Mouse (Mus musculus): ENCODE measurements around the gene Mgat5b. TPM values are rescaled to one million over a fixed set of nuclear protein-coding genes. Genes with fewer than 3 reads are reported as not detected.
A peak's percentile ranks its signal among the peaks of the same experiment; 100 is the strongest.

Gene Mgat5b
- polyA plus RNA-seq, 1 experiment from 2014 or later: 6.6 TPM

DNA sequence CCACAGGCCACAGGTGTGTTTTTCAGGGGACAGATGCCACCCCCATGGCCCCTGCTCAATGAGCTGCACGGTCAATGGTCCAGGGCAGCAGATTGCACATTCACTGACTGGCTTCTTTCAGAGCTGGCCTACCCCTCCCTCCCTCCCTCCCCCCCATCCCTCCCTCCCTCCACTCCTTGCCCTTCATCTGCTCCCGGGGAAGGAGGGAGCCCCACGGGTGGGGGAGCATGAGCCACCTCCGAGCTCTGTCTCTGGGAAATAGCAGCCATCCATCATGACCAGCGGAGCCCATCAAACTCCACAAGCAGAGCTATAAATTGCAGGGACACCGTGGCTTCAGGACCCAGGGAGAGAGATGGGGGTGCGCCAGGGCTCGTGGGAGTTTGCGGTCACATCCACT, 16.7 kb downstream of the Mgat5b start:
- 40% methylated on average over 8 of the region's 9 CpGs for WGBS
- H3K4me2 ChIP-seq (replicated peaks; ENCODE audit: low read depth, low read length): no peak overlapping the region
- ATAC-seq (ENCODE audit: low FRiP score) (peak; percentile 67), DNase-seq (ENCODE audit: low spot score) (peak; percentile 31)
- H3K4me1 ChIP-seq (replicated peaks; ENCODE audit: control insufficient read depth, insufficient read depth, low read length): peaks cover 11% of the 10 kb centered on the region
- H3K9me3 ChIP-seq (ENCODE audit: control insufficient read depth, low read length): no peaks in the 10 kb centered on the region
- no peaks in the 10 kb centered on the region for H3K27me3 ChIP-seq (ENCODE audit: control insufficient read depth, insufficient read depth, low read length)
- H3K9ac ChIP-seq (ENCODE audit: low read depth, low read length): no peak overlapping the region
- H3K27ac ChIP-seq (ENCODE audit: low read depth, low read length): peak overlapping the region; percentile 70
- H3K36me3 ChIP-seq (ENCODE audit: control insufficient read depth, insufficient read depth, low read length): no peaks in the 10 kb centered on the region
- no peak overlapping the region for H3K4me3 ChIP-seq (ENCODE audit: low read depth, low read length)

DNA sequence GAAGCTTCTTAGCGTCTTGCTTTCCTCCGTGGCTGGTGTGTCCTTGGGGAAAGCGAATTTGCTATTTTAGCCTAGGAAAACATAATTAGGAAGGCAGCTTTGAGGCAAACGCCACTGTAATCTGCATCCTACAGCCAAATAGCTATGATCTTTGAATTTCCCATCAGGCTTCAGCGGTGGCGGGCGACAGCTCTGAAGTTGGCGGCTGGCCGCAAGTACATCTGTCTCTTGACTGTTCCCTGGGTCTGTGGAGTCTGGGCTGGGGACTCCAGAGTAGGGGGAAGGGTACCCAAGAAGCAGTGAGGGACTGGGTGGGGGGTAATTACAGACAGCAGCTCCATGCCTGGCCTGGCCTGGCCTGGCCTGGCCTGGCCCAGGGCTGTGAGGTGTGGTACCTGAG, 17.3 kb downstream of the Mgat5b start:
- ATAC-seq (ENCODE audit: low FRiP score) (no peak), DNase-seq (ENCODE audit: low spot score) (no peak)
- 73% methylated on average over 9 of the region's 9 CpGs for WGBS
- no peaks in the 10 kb centered on the region for H3K9me3 ChIP-seq (ENCODE audit: control insufficient read depth, low read length)
- H3K27ac ChIP-seq (ENCODE audit: low read depth, low read length): peak overlapping the region; percentile 70
- no peak overlapping the region for H3K4me3 ChIP-seq (ENCODE audit: low read depth, low read length)
- H3K27me3 ChIP-seq (ENCODE audit: control insufficient read depth, insufficient read depth, low read length): no peaks in the 10 kb centered on the region
- no peak overlapping the region for H3K4me2 ChIP-seq (replicated peaks; ENCODE audit: low read depth, low read length)
- no peak overlapping the region for H3K9ac ChIP-seq (ENCODE audit: low read depth, low read length)
- no peaks in the 10 kb centered on the region for H3K36me3 ChIP-seq (ENCODE audit: control insufficient read depth, insufficient read depth, low read length)
- peaks cover 11% of the 10 kb centered on the region for H3K4me1 ChIP-seq (replicated peaks; ENCODE audit: control insufficient read depth, insufficient read depth, low read length)

DNA sequence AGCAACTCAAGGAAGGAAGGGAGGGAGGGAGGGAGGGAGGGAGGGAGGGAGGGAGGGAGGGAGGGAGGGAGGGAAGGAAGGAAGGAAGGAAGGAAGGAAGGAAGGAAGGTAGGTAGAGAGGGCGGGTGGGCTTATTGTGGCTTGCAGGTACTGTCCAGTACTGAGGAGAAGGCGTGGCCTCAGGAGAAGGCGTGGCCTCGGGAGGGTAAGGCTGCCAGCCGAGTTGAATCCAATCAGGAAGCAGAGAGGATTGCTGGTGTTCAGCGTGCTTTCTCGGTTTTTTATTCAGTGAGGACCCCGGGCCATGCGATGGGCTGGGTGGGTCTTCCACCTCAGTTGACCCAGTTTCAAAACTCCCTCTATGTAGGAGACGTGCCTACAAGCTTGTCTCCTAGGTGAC, 18.5 kb downstream of the Mgat5b start:
- Histone ChIP-seq H3K9ac (ENCODE audit: low read depth, low read length) (no peak overlapping the region), H3K9me3 (ENCODE audit: control insufficient read depth, low read length) (no peaks in the 10 kb centered on the region), H3K36me3 (ENCODE audit: control insufficient read depth, insufficient read depth, low read length) (no peaks in the 10 kb centered on the region), H3K27ac (ENCODE audit: low read depth, low read length) (no peak overlapping the region), H3K27me3 (ENCODE audit: control insufficient read depth, insufficient read depth, low read length) (no peaks in the 10 kb centered on the region), H3K4me1 (replicated peaks; ENCODE audit: control insufficient read depth, insufficient read depth, low read length) (peaks cover 11% of the 10 kb centered on the region), H3K4me3 (ENCODE audit: low read depth, low read length) (no peak overlapping the region), H3K4me2 (replicated peaks; ENCODE audit: low read depth, low read length) (no peak overlapping the region)
- WGBS: 40% methylated on average over 10 of the region's 10 CpGs
- no peak for DNase-seq (ENCODE audit: low spot score)
- ATAC-seq (ENCODE audit: low FRiP score): no peak

DNA sequence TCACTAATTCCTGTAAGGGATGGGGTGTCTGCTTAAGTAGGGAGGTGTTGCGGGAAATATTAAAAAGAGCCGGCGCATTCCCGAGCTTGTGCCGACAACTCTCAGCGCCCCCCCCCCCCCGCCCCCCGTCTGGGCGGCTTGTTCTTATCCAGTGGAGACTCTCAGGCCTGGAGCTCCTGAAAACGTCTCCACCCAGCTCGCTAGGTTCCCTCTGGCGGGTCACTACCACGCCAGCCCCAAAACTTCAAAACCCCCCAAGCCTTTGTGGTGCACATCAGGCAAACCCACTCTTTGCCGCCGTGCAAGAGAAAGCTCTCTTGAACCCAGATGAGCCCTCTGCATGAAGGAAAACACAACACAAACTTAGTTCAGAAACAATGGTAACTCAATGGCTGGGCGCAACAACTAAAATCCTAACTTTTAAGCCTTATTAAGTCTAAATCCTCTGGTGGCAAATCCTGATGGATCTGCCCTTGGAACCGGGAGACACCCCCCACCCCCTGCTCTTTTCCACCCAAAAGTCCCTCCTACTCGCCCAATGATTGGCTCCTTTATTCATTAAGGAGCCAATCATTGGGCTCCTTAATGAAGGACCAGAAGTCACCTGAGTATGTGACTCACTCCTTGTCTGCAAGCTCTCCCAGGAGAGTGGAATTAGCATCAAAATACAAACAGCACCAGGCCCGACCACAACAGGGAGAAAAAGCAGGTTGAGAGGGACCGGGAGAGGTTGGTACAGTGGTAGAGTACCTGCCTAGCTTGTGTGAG, 21.6 kb downstream of the Mgat5b start:
- H3K4me1 ChIP-seq (replicated peaks; ENCODE audit: control insufficient read depth, insufficient read depth, low read length): peaks cover 11% of the 10 kb centered on the region
- H3K9me3 ChIP-seq (ENCODE audit: control insufficient read depth, low read length): no peaks in the 10 kb centered on the region
- 0 out of 2 replicates have a peak, but pooled peaks cover 2% of the 10 kb centered on the region for H3K36me3 ChIP-seq (ENCODE audit: control insufficient read depth, insufficient read depth, low read length)
- WGBS: 6% methylated on average over 20 of the region's 20 CpGs
- no peaks in the 10 kb centered on the region for H3K27me3 ChIP-seq (ENCODE audit: control insufficient read depth, insufficient read depth, low read length)
- peak overlapping the region; percentile 8; the same call in 1 of the 2 replicates for H3K4me2 ChIP-seq (replicated peaks; ENCODE audit: low read depth, low read length)
- no peak for ATAC-seq (ENCODE audit: low FRiP score)
- no peak overlapping the region for H3K27ac ChIP-seq (ENCODE audit: low read depth, low read length)
- peak; percentile 18 for DNase-seq (ENCODE audit: low spot score)
- H3K9ac ChIP-seq (ENCODE audit: low read depth, low read length): 0 out of 2 replicates have a peak overlapping the region, but pooled peaks have one; percentile 12
- no peak overlapping the region for H3K4me3 ChIP-seq (ENCODE audit: low read depth, low read length)

DNA sequence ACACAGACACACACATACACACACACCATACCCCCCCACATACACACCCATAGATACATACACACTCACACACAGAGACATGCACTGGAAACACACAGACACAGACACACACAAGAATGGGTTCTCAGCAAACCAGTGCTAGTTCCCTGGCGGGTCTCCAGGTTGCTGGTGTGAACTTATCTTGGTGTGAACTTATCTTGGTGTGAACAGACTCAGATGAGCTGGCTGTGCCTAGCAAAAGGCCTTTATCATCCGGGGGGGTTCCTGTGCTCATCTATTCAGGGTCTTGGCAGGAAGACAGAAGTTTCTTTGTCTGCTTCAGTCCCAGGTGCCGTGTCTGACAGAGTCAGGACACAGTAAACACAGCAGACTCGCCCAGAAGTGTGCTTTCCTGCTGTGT, 25.7 kb downstream of the Mgat5b start:
- no peak overlapping the region for H3K27ac ChIP-seq (ENCODE audit: low read depth, low read length)
- 62% methylated on average over 4 of the region's 4 CpGs for WGBS
- H3K27me3 ChIP-seq (ENCODE audit: control insufficient read depth, insufficient read depth, low read length): no peaks in the 10 kb centered on the region
- no peak overlapping the region for H3K9ac ChIP-seq (ENCODE audit: low read depth, low read length)
- no peaks in the 10 kb centered on the region for H3K9me3 ChIP-seq (ENCODE audit: control insufficient read depth, low read length)
- H3K4me2 ChIP-seq (replicated peaks; ENCODE audit: low read depth, low read length): no peak overlapping the region
- no peak for DNase-seq (ENCODE audit: low spot score)
- peaks cover under 1% of the 10 kb centered on the region; the same call in 1 of the 2 replicates for H3K4me1 ChIP-seq (replicated peaks; ENCODE audit: control insufficient read depth, insufficient read depth, low read length)
- H3K36me3 ChIP-seq (ENCODE audit: control insufficient read depth, insufficient read depth, low read length): 0 out of 2 replicates have a peak, but pooled peaks cover 2% of the 10 kb centered on the region
- H3K4me3 ChIP-seq (ENCODE audit: low read depth, low read length): no peak overlapping the region
- ATAC-seq (ENCODE audit: low FRiP score): no peak

DNA sequence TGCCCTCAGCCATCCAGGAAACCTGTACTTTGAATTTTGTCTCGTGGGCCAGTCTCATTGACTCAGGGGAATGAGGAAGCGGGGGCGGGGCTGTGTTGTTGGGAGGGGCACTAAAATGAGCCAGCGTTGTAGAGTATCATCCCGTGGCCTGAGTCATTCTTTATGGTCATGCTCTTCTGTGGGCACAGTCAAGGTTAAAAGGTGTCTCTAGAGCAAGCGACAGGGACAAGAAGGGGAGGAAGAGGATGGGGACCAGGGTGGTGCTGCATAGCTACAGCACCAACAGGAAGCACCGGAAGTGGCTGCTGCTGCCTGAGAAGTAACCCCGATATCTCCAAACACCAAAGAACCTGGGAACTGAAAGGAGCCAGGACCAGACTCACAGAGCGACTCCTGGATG, 31.2 kb downstream of the Mgat5b start:
- no peaks in the 10 kb centered on the region for H3K9me3 ChIP-seq (ENCODE audit: control insufficient read depth, low read length)
- WGBS: 77% methylated on average over 9 of the region's 9 CpGs
- 0 out of 2 replicates have a peak, but pooled peaks cover 4% of the 10 kb centered on the region for H3K36me3 ChIP-seq (ENCODE audit: control insufficient read depth, insufficient read depth, low read length)
- no peak overlapping the region for H3K4me3 ChIP-seq (ENCODE audit: low read depth, low read length)
- ATAC-seq (ENCODE audit: low FRiP score) (no peak), DNase-seq (ENCODE audit: low spot score) (no peak)
- H3K4me2 ChIP-seq (replicated peaks; ENCODE audit: low read depth, low read length): no peak overlapping the region
- no peaks in the 10 kb centered on the region for H3K27me3 ChIP-seq (ENCODE audit: control insufficient read depth, insufficient read depth, low read length)
- H3K4me1 ChIP-seq (replicated peaks; ENCODE audit: control insufficient read depth, insufficient read depth, low read length): no peaks in the 10 kb centered on the region
- H3K9ac ChIP-seq (ENCODE audit: low read depth, low read length): no peak overlapping the region
- no peak overlapping the region for H3K27ac ChIP-seq (ENCODE audit: low read depth, low read length)

DNA sequence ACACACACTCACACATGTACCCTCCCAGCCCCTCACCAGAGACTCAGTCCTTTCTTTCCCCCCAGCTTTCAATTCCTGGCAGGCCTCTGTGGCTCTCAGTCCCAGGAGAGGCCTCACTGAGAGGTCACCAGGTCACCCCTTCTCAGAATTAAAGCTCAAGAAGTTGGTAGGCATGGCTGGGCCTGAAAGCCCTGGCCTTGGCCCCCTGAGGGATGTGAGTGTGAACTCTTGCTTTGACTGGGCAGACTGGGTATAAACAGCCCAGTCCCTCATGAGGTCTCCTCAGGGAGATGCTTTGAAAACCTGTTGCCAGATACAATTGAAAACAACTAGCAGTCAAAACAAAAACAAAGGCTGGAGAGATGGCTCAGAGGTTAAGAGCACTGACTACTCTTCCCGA, 32.8 kb downstream of the Mgat5b start:
- Histone ChIP-seq H3K9me3 (ENCODE audit: control insufficient read depth, low read length) (no peaks in the 10 kb centered on the region), H3K4me1 (replicated peaks; ENCODE audit: control insufficient read depth, insufficient read depth, low read length) (no peaks in the 10 kb centered on the region), H3K9ac (ENCODE audit: low read depth, low read length) (no peak overlapping the region), H3K36me3 (ENCODE audit: control insufficient read depth, insufficient read depth, low read length) (0 out of 2 replicates have a peak, but pooled peaks cover 5% of the 10 kb centered on the region), H3K27ac (ENCODE audit: low read depth, low read length) (no peak overlapping the region), H3K4me2 (replicated peaks; ENCODE audit: low read depth, low read length) (no peak overlapping the region), H3K4me3 (ENCODE audit: low read depth, low read length) (no peak overlapping the region), H3K27me3 (ENCODE audit: control insufficient read depth, insufficient read depth, low read length) (no peaks in the 10 kb centered on the region)
- DNase-seq (ENCODE audit: low spot score) (no peak), ATAC-seq (ENCODE audit: low FRiP score) (no peak)
- WGBS: 17% methylated on average over 1 of the region's 1 CpGs

DNA sequence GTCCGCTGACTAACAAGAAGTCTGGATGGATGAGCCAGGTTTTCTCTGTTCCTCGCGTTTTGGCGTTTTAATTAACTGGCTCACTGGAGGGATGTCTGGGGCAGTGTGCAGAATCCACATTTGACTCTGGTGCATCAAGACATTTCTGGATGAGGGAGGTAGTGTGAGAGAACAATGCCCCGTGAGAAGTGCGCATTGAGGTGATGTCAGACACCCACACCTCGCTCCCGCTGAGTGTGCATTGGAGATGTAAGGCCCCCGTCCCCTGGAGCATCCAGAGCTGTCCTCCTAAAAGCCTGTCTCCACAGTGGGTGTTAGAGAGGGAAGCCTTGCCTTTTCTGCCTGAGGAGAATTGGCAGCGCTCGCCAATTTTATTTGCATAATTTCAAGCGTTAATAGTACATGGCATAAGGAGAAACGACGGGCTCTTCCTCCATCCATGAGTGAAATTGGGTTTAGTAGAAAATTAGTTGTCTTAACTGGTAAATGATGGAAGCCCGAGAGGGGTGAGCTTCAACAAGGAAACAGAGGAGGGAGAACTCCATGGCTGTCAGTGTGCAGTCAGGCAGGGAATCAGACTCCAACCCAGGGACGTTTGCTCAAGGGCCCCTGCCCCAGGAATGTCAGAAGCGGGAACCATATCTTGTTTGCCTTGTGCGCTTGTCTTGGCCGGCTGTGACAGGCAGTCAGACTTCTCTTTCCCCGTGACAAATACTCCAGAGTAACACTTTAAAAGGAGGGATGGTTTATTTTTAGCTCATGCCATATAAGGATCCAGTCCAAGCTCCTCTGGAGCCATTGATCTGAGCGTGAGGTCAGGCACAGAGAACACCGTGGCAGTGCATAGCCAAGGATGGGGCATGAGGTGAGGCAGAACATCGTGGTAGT, 35.8 kb downstream of the Mgat5b start:
- Histone ChIP-seq H3K9ac (ENCODE audit: low read depth, low read length) (no peak overlapping the region), H3K36me3 (ENCODE audit: control insufficient read depth, insufficient read depth, low read length) (0 out of 2 replicates have a peak, but pooled peaks cover 5% of the 10 kb centered on the region), H3K27me3 (ENCODE audit: control insufficient read depth, insufficient read depth, low read length) (no peaks in the 10 kb centered on the region), H3K4me1 (replicated peaks; ENCODE audit: control insufficient read depth, insufficient read depth, low read length) (no peaks in the 10 kb centered on the region), H3K9me3 (ENCODE audit: control insufficient read depth, low read length) (no peaks in the 10 kb centered on the region), H3K4me3 (ENCODE audit: low read depth, low read length) (no peak overlapping the region), H3K27ac (ENCODE audit: low read depth, low read length) (no peak overlapping the region), H3K4me2 (replicated peaks; ENCODE audit: low read depth, low read length) (no peak overlapping the region)
- DNase-seq (ENCODE audit: low spot score) (no peak), ATAC-seq (ENCODE audit: low FRiP score) (no peak)
- 83% methylated on average over 23 of the region's 23 CpGs for WGBS
